Mouse (Mus musculus) kidney, postnatal 0 days (tissue): ENCODE results near the gene Slc22a12. TPM values are rescaled to one million over a fixed set of nuclear protein-coding genes. Genes with fewer than 3 reads are reported as not detected.

Experiments used
- ATAC-seq: fragments of 200-750 bp; cut with Nextera tagmentation; replicated peaks from 2 replicates; pipeline ENCODE4 v1.8.0; 2017; ENCODE audit warnings: low read depth, moderate number of reproducible peaks, moderate TSS enrichment, moderate library complexity; ENCODE audit not compliant: low FRiP score
- DNase-seq: peaks from one replicate; pipeline ENCODE4 v3.0.0-alpha.2; 2016; ENCODE audit warnings: low spot score
- H3K27ac ChIP-seq: fragments of 300-500 bp; sonication (generic); 2 replicates; pipeline ENCODE4 v1.5.1; 2014; ENCODE audit warnings: mild to moderate bottlenecking
- H3K27me3 ChIP-seq: fragments of 300-500 bp; sonication (generic); 2 replicates; pipeline ENCODE4 v1.6.1; 2014; ENCODE audit warnings: low read length, mixed read lengths; ENCODE audit not compliant: insufficient read depth
- H3K36me3 ChIP-seq: fragments of 300-500 bp; sonication (generic); 2 replicates; pipeline ENCODE4 v1.6.1; 2014; ENCODE audit warnings: low read length, mixed read lengths; ENCODE audit not compliant: insufficient read depth
- H3K4me1 ChIP-seq: fragments of 300-500 bp; sonication (generic); replicated peaks from 2 replicates; pipeline ENCODE4 v1.6.1; 2014; ENCODE audit warnings: antibody characterized with exemption, low read length, mixed read lengths; ENCODE audit not compliant: insufficient read depth
- H3K4me2 ChIP-seq: fragments of 300-500 bp; sonication (generic); 2 replicates; pipeline ENCODE4 v1.6.1; 2014; ENCODE audit warnings: mild to moderate bottlenecking, low read length, moderate library complexity, mixed read lengths
- H3K4me3 ChIP-seq: fragments of 300-500 bp; sonication (generic); replicated peaks from 2 replicates; pipeline ENCODE4 v1.5.1; 2014; ENCODE audit warnings: low read depth, low read length
- H3K9ac ChIP-seq: fragments of 300-500 bp; sonication (generic); 2 replicates; pipeline ENCODE4 v1.6.1; 2014; ENCODE audit warnings: low read depth, low read length
- H3K9me3 ChIP-seq: fragments of 300-500 bp; sonication (generic); replicated peaks from 2 replicates; pipeline ENCODE4 v1.6.1; 2016; ENCODE audit warnings: low read length, inconsistent platforms, mixed read lengths
- CTCF ChIP-seq: IDR thresholded peaks from 2 replicates; pipeline ENCODE4 v1.5.1; 2016; ENCODE audit warnings: antibody characterized with exemption, low read depth, mild to moderate bottlenecking, moderate library complexity
- WGBS: fragments of 180-500 bp; shearing (Covaris S2); extraction: QIAGEN DNeasy Blood & Tissue Kit; methylation state at CpG from one replicate; pipeline ENCODE4 v1.1.7; 2014; 5-methylcytosine and 5-hydroxymethylcytosine counted together
- polyA plus RNA-seq: library from polyadenylated mRNA; unstranded; fragments of >200 nt; fragmentation: Nextera tagmentation; extraction: Ambion mirVana; gene quantifications from 2 replicates; pipeline ENCODE4 v1.2.1, GENCODE M21; 2015

The Slc22a12 gene
- polyA plus RNA-seq, 1 experiment from 2014 or later, result 21.8 TPM

DNA sequence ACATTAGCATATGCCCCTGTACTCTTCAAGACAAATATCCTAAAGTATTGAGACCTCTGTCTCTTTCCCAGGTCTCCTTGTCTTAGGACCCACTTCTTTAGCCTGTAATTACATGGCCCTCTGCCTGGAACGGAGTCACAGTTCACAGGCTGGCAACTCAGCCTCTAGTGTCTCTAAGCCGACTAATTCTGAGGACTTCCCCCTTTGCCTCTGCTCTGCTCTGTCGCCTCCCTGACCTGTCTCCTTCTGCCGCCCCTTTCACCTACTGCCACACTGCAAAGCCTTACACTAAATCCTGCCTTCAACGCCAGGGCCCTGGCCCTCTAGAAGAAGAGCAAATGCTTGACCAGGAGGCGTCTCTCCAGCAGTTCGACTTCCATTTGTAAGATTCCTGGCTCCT is 686 bp upstream of the Slc22a12 start:
- ATAC-seq (no peak), DNase-seq (no peak)
- Histone ChIP-seq H3K4me2 (no peak overlapping the region), H3K27me3 (no peaks in the 10 kb centered on the region), H3K4me3 (no peak overlapping the region), H3K4me1 (no peaks in the 10 kb centered on the region), H3K9ac (no peak overlapping the region), H3K9me3 (no peaks in the 10 kb centered on the region), H3K36me3 (no peaks in the 10 kb centered on the region), H3K27ac (peak overlapping the region; percentile 78)
- 25% methylated on average over 7 of the region's 7 CpGs for WGBS
- no peak for TF ChIP-seq CTCF

DNA sequence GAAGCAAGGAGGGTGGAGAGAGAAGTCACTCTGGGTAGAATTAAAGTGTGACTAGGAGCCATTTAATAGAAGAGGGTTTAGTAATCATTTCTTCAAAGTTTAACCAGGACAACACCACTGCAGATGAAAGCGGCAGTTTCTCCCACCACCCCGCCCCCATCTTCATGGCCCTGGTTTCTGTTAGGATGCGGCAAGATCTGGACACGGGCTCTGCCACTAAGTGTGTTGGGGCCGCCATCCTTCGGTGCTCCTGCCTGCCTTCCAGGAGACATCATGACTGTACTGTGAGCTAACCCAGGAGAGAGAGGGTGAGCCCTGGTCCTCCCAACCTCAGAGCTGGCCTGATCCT is 177 bp upstream of the Slc22a12 start:
- DNase-seq (no peak), ATAC-seq (no peak)
- H3K4me1 ChIP-seq, result no peaks in the 10 kb centered on the region
- WGBS, result 87% methylated on average over 6 of the region's 6 CpGs
- no peak overlapping the region for H3K4me2 ChIP-seq
- H3K9me3 ChIP-seq, result no peaks in the 10 kb centered on the region
- H3K27ac ChIP-seq, result peak overlapping the region; percentile 78
- H3K36me3 ChIP-seq, result no peaks in the 10 kb centered on the region
- H3K9ac ChIP-seq, result no peak overlapping the region; the same call in 1 of the 2 replicates
- no peak overlapping the region for H3K4me3 ChIP-seq
- no peak for TF ChIP-seq CTCF
- H3K27me3 ChIP-seq, result no peaks in the 10 kb centered on the region

DNA sequence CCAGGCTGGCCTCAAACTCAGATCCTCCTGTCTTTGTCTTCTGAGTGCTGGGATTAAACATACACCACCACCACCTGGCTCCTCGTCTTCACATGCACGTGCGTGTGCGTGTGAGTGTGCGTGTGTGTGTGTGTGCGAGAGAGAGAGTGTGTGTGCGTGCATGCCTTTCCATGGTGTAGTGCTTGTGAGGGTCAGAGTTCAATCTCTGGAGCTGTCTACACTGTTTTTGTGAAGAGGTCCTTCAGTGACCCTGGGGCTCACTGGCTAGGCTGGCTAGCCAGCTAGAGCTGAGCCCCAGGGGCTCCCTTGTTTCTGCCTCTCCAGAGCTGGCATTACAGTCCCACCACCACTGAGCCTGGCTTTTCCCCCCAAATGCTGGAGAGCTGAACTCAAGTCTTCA is 1.3 kb downstream of the Slc22a12 start:
- no peak overlapping the region for H3K27ac ChIP-seq
- no peaks in the 10 kb centered on the region for H3K36me3 ChIP-seq
- no peak for ATAC-seq
- no peak overlapping the region for H3K4me3 ChIP-seq
- DNase-seq, result no peak
- H3K9ac ChIP-seq, result no peak overlapping the region
- H3K9me3 ChIP-seq, result no peaks in the 10 kb centered on the region
- WGBS, result 83% methylated on average over 7 of the region's 7 CpGs
- no peaks in the 10 kb centered on the region for H3K27me3 ChIP-seq
- no peaks in the 10 kb centered on the region for H3K4me1 ChIP-seq
- TF ChIP-seq CTCF, result no peak
- peak overlapping the region; percentile 18; the same call in 1 of the 2 replicates for H3K4me2 ChIP-seq

DNA sequence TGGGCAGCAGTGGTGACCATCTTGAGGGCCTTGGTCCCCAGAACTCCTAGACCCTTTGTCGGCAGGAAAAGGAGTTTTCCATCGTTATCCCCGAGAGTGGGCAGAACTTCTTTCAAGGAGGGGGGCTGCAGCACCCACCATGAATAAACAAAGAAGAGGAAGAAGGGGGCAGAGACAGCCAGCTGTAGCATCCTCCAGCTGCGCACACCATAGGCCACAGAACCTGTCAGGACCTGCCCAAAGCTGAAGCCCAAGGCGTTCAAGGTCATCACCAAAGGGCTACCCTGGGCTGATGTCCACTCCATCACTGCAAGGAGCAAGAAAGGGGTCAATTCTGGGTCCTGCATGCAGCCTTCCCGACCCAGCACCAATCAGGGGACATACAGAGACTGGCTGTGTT is 2.6 kb downstream of the Slc22a12 start:
- H3K4me3 ChIP-seq, result no peak overlapping the region
- no peak for TF ChIP-seq CTCF
- H3K9me3 ChIP-seq, result no peaks in the 10 kb centered on the region
- DNase-seq (no peak), ATAC-seq (no peak)
- H3K4me1 ChIP-seq, result no peaks in the 10 kb centered on the region
- no peak overlapping the region for H3K9ac ChIP-seq
- 67% methylated on average over 6 of the region's 6 CpGs for WGBS
- no peaks in the 10 kb centered on the region for H3K36me3 ChIP-seq
- no peak overlapping the region for H3K27ac ChIP-seq
- H3K27me3 ChIP-seq, result no peaks in the 10 kb centered on the region
- 0 out of 2 replicates have a peak overlapping the region, but pooled peaks have one; percentile 7 for H3K4me2 ChIP-seq

DNA sequence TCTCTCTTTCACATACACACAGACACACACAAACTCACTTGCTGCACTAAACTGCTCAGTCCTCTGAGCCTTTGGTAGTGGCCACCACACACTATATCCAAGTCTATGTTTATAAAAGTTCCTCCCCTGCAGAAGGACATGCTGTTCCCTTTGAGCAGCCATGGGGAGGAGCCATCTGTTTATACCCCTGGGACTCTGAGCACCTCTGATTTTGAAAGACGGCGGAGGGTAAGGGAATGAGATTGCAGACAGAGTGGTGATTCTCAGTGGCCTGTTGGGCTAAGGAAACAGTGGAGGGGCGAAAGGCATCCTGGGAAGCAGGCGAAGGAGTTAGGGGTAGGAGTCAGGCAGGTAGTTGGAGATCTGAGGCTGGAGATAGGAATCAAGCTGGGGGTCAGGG is 3.2 kb downstream of the Slc22a12 start:
- Histone ChIP-seq H3K27ac (no peak overlapping the region), H3K27me3 (no peaks in the 10 kb centered on the region), H3K4me3 (no peak overlapping the region), H3K4me1 (no peaks in the 10 kb centered on the region), H3K9ac (no peak overlapping the region), H3K36me3 (no peaks in the 10 kb centered on the region), H3K4me2 (no peak overlapping the region), H3K9me3 (no peaks in the 10 kb centered on the region)
- WGBS, result 69% methylated on average over 4 of the region's 4 CpGs
- TF ChIP-seq CTCF, result no peak
- no peak for DNase-seq
- ATAC-seq, result no peak

DNA sequence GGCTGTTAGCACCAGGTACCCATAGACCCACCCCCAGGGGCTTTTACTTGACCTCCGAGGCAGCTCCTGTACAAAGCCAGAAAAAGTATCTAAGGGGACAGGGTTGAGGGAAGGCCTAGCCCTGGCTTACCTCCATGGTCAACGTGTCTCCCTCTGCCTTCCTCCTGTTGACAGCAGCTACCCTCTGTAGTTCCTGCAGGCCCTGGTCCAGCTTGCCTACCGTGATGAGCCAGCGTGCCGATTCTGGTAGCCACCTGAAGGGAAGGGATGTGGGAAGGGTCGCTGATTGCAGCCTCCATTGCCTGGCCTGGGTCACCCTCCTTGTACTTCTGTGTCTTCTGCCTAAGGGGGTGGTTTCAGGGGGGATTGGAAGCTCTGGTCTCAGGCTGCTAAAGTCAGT is 4.3 kb downstream of the Slc22a12 start:
- no peak overlapping the region for H3K9ac ChIP-seq
- H3K4me1 ChIP-seq, result no peaks in the 10 kb centered on the region
- H3K9me3 ChIP-seq, result no peaks in the 10 kb centered on the region
- no peak overlapping the region for H3K4me2 ChIP-seq
- no peaks in the 10 kb centered on the region for H3K27me3 ChIP-seq
- H3K27ac ChIP-seq, result no peak overlapping the region
- no peak for DNase-seq
- no peak overlapping the region for H3K4me3 ChIP-seq
- no peak for TF ChIP-seq CTCF
- H3K36me3 ChIP-seq, result no peaks in the 10 kb centered on the region
- 84% methylated on average over 6 of the region's 6 CpGs for WGBS
- ATAC-seq, result no peak

DNA sequence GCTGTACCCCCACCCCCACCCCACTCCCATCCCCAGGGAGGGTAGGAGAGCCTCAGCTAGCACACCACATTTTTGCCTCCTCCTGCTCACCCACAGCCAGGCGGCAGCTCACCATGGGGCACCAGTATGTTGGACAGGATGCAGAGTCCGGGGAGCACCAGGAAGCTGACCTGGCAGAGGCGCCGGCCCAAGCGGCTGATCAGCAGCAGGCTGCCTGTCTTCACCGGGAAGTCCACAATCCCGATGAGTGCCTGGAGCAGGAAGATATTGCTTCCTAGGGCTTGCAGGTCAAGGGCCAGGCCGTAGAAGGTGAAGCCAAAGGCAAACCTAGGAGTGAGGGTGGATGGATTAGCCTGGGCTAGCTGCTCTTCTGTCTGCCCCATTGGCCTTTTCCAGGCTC is 5.3 kb downstream of the Slc22a12 start:
- ATAC-seq (no peak), DNase-seq (no peak)
- no peak overlapping the region for H3K27ac ChIP-seq
- WGBS, result 67% methylated on average over 8 of the region's 8 CpGs
- no peaks in the 10 kb centered on the region for H3K27me3 ChIP-seq
- 0 out of 2 replicates have a peak, but pooled peaks cover 5% of the 10 kb centered on the region for H3K4me1 ChIP-seq
- TF ChIP-seq CTCF, result no peak
- no peaks in the 10 kb centered on the region for H3K36me3 ChIP-seq
- H3K9me3 ChIP-seq, result no peaks in the 10 kb centered on the region
- H3K4me3 ChIP-seq, result no peak overlapping the region
- H3K9ac ChIP-seq, result no peak overlapping the region
- H3K4me2 ChIP-seq, result no peak overlapping the region
